Mouse (Mus musculus): ENCODE results near the gene Klf16.

DNA sequence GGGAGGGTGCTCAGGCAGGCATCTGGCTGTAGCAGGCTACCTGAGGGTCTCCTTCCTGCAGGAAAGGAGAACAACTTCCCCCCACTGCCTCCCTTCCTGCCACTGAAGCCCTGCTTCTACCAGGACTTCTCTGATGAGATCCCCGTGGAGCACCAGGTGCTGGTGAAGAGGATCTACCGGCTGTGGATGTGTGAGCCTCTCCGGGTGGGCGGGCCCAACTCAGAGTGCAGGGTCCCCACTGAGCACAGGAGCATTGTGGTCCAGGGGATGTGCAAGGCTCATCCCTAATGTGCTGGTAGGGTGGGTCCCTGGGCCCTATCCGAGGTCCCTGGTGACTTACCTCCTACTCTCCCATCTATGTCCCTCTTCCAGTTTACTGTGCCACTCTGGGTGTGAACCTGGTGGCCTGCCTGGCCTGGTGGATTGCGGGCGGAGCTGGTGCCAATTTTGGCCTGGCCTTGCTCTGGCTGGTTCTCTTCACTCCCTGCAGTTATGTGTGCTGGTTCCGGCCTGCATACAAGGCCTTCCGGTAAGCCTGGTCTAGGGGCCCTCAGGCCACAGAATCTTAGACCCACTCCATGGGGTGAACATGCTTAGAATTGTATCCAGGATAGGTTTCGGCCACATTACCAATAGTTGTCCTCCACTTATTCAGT, 32.3 kb upstream of the Klf16 start:
- no peak for TF ChIP-seq CTCF (IDR thresholded peaks at IDR 0.05; ENCODE audit: control insufficient read depth, insufficient read depth, insufficient replicate concordance, low read depth, low read length)
- TF ChIP-seq POLR2A (IDR thresholded peaks at IDR 0.05; ENCODE audit: control insufficient read depth, low read depth, low read length): no peak

All from testis, adult 2 months (tissue).